Mouse (Mus musculus) lung, embryonic 14.5 days (tissue): ENCODE data around the gene Ak1. TPM values are rescaled to one million over a fixed set of nuclear protein-coding genes. Genes with fewer than 3 reads are reported as not detected.

Experiments
- ATAC-seq: fragments of 200-750 bp; cut with Nextera tagmentation; 2 replicates; pipeline ENCODE4 v1.8.0; 2017; ENCODE audit warnings: mild to moderate bottlenecking, moderate TSS enrichment, moderate library complexity; ENCODE audit not compliant: insufficient read depth
- DNase-seq: peaks from one replicate; pipeline ENCODE4 v3.0.0-alpha.2; 2015
- H3K27ac ChIP-seq: fragments of 300-500 bp; sonication (generic); 2 replicates; pipeline ENCODE4 v1.5.1; 2014; ENCODE audit warnings: low read depth, mild to moderate bottlenecking, moderate library complexity
- H3K27me3 ChIP-seq: fragments of 300-500 bp; sonication (generic); 2 replicates; pipeline ENCODE4 v1.6.1; 2014; ENCODE audit warnings: low read length, control low read depth; ENCODE audit not compliant: insufficient read depth
- H3K36me3 ChIP-seq: fragments of 300-500 bp; sonication (generic); 2 replicates; pipeline ENCODE4 v1.6.1; 2014; ENCODE audit warnings: control low read depth; ENCODE audit not compliant: insufficient read depth
- H3K4me1 ChIP-seq: fragments of 300-500 bp; sonication (generic); 2 replicates; pipeline ENCODE4 v1.6.1; 2014; ENCODE audit warnings: antibody characterized with exemption, control low read depth; ENCODE audit not compliant: insufficient read depth
- H3K4me2 ChIP-seq: fragments of 300-500 bp; sonication (generic); 2 replicates; pipeline ENCODE4 v1.6.1; 2014; ENCODE audit warnings: mild to moderate bottlenecking
- H3K4me3 ChIP-seq: fragments of 300-500 bp; sonication (generic); 2 replicates; pipeline ENCODE4 v1.5.1; 2014; ENCODE audit warnings: low read depth, low read length
- H3K9ac ChIP-seq: fragments of 300-500 bp; sonication (generic); 2 replicates; pipeline ENCODE4 v1.6.1; 2014
- H3K9me3 ChIP-seq: fragments of 300-500 bp; sonication (generic); 2 replicates; pipeline ENCODE4 v1.6.1; 2016; ENCODE audit warnings: low read depth, low read length, control low read depth
- CTCF ChIP-seq: IDR thresholded peaks from 2 replicates; pipeline ENCODE4 v1.5.1; 2016; ENCODE audit warnings: antibody characterized with exemption, low read depth
- WGBS: fragments of 180-500 bp; shearing (Covaris S2); extraction: QIAGEN DNeasy Blood & Tissue Kit; methylation state at CpG from one replicate; pipeline ENCODE4 v1.1.7; 2014; 5-methylcytosine and 5-hydroxymethylcytosine counted together
- polyA plus RNA-seq: library from polyadenylated mRNA; unstranded; fragments of >200 nt; fragmentation: Nextera tagmentation; extraction: Ambion mirVana; gene quantifications from 2 replicates; pipeline ENCODE4 v1.2.1, GENCODE M21; 2014

The Ak1 gene
- polyA plus RNA-seq, 1 experiment from 2014 or later: 34.3 TPM

DNA sequence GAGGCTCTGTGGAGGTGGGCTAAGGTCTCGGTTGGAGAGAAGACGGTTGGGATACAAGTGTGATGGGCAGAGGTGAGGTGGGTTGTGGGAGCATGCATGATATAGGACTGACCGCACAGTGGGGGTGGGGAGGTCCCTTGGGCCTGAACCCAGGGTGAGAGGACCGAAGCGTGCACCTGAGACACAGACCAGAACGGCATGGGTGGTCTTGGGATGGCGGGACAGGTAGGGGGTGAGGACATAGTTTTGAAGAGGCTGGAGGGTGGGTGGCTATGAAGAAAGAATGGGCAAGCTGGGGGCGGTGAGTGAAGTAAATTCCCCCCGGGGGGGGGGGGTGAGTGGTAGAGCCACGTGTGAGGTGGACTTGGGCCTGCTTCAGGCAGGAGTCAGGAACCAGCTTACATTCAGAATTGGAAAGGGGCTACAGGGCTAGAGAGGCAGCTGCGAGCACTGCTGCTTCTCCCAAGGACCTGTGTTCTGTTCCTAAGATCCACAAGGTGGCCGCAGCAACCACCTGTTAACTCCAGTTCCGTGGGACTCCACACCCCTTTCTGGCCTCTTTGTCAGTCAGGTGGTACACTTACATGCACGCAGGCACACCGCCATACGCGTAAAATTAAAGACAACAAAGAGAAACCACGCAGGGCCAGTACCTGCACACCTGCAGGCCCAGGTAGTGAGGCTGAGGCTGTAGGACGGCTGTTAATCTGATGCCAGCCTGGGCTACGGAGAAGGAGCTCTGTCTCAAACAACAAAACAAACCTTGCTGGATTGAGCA is 5.9 kb downstream of the Ak1 start:
- H3K27ac ChIP-seq: peak overlapping the region; percentile 44; the same call in 1 of the 2 replicates
- 62% methylated on average over 20 of the region's 20 CpGs for WGBS
- ATAC-seq (no peak), DNase-seq (no peak)
- peaks cover 13% of the 10 kb centered on the region; the same call in 1 of the 2 replicates for H3K4me1 ChIP-seq
- peak overlapping the region; percentile 26; the same call in 1 of the 2 replicates for H3K9ac ChIP-seq
- TF ChIP-seq CTCF: no peak
- H3K4me3 ChIP-seq: no peak overlapping the region
- H3K27me3 ChIP-seq: no peaks in the 10 kb centered on the region
- H3K36me3 ChIP-seq: no peaks in the 10 kb centered on the region
- H3K9me3 ChIP-seq: no peaks in the 10 kb centered on the region
- H3K4me2 ChIP-seq: no peak overlapping the region

DNA sequence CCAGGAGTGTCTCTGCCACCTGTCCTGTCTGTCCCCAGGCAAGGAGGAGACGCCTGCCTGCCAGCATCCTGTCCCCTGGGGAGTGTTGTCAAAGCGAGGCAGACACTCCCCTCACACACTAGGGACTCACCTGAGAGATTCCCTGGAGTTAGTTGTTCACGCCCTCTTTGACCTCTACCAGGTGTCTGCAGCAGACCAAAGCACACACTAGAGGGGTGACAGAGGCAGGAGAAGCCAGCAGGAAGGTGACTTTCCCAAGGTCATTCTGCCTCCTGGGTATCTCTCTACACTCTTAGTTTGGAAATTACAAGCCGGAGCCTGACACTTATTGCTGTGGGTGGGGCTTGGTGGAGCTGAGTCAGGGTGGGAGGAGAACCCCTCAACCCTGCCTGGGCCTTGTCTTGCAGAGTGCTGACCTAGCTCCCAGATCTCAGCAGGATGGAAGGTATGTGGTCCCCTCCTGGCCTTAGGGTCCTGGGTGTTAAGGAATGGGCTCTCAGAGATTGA is 6.5 kb downstream of the Ak1 start:
- no peak for TF ChIP-seq CTCF
- H3K27me3 ChIP-seq: no peaks in the 10 kb centered on the region
- peaks cover 13% of the 10 kb centered on the region; the same call in 1 of the 2 replicates for H3K4me1 ChIP-seq
- peak overlapping the region; percentile 13; the same call in 1 of the 2 replicates for H3K9ac ChIP-seq
- H3K9me3 ChIP-seq: no peaks in the 10 kb centered on the region
- peak overlapping the region; percentile 44 for H3K27ac ChIP-seq
- DNase-seq (no peak), ATAC-seq (no peak)
- no peak overlapping the region for H3K4me3 ChIP-seq
- peak overlapping the region; percentile 13; the same call in 1 of the 2 replicates for H3K4me2 ChIP-seq
- no peaks in the 10 kb centered on the region for H3K36me3 ChIP-seq
- WGBS: 62% methylated on average over 4 of the region's 4 CpGs

DNA sequence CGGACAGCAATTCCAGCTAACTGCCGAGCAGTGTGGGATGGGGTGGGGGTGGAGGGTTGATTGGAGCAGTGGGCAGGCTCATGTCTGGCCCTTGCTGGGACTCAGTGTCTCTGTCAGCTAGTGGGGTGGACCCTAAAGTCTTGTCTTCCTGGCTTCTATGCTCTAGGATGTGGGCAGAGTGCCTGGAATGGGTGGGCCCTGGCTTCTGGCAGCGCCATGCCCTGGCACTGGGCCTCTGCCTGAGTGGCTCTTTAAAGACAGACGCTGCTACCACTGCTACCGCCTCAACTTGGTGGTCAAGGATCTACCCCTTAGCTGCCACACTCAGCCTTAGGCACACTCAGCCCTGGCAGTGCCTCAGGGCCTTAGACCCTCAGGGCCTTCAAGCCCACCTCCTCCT is 7.2 kb downstream of the Ak1 start:
- 26% methylated on average over 5 of the region's 5 CpGs for WGBS
- Histone ChIP-seq H3K4me1 (peaks cover 13% of the 10 kb centered on the region; the same call in 1 of the 2 replicates), H3K4me2 (peak overlapping the region; percentile 13; the same call in 1 of the 2 replicates), H3K4me3 (no peak overlapping the region), H3K9me3 (no peaks in the 10 kb centered on the region), H3K27ac (peak overlapping the region; percentile 44), H3K36me3 (no peaks in the 10 kb centered on the region), H3K27me3 (no peaks in the 10 kb centered on the region), H3K9ac (no peak overlapping the region)
- no peak for TF ChIP-seq CTCF
- peak; percentile 2; the same call in 1 of the 2 replicates for ATAC-seq
- DNase-seq: peak; percentile 55

DNA sequence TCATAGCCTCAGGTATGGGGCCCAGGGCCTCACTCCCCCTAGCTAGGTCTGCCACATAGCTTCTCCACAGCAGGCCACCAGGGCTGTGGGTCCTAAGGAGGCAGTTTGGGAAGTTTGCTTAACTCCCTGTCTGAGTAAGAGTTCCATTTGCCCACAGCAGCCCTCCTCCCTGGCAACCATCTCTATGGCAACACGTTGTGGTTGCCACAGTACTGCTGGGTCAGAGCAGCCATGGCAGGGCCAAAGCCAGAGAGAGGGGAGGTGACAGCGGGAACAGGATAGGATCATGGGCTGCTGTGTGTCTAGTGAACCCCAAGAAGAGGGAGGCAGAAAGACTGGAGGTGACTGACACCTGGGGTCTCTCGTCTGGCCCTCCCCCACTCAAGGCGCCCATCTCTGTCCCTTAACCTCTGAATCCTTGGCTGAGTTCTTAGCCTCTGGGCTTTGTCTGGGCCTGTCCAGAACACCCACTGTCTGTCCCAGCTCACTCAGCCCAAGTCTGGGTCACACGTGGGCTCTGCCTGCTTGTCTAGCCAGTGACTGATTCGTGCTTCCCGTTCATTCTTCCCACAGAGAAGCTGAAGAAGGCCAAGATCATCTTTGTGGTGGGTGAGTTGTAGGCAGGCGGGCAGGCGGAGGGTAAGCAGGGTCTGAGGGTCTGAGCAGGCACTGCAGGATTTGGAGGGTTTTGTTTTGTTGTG is 7.9 kb downstream of the Ak1 start:
- H3K27me3 ChIP-seq: no peaks in the 10 kb centered on the region
- H3K4me2 ChIP-seq: peak overlapping the region; percentile 13; the same call in 1 of the 2 replicates
- ATAC-seq (peak; percentile 35), DNase-seq (peak; percentile 87)
- H3K4me1 ChIP-seq: peaks cover 13% of the 10 kb centered on the region; the same call in 1 of the 2 replicates
- no peak overlapping the region for H3K9ac ChIP-seq
- WGBS: 41% methylated on average over 9 of the region's 9 CpGs
- no peaks in the 10 kb centered on the region for H3K9me3 ChIP-seq
- TF ChIP-seq CTCF: peak; percentile 21; the same call in 1 of the 2 replicates
- no peak overlapping the region for H3K4me3 ChIP-seq
- H3K27ac ChIP-seq: no peak overlapping the region
- H3K36me3 ChIP-seq: no peaks in the 10 kb centered on the region

DNA sequence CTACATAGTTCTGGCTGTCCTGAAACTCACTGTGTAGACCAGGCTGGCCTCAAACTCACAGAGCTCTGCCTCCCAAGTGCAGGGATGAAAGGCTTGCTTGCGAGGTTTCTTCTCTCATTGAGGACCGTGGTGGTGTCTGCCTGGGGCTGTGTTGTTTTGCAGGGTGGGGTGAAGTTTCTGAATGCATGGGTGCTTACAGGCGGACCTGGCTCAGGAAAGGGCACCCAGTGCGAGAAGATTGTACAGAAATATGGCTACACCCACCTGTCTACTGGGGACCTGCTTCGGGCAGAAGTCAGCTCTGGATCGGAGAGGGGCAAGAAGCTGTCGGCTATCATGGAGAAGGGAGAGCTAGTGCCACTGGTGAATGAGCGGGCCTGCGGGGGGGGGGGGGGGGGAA is 8.5 kb downstream of the Ak1 start:
- TF ChIP-seq CTCF: no peak

DNA sequence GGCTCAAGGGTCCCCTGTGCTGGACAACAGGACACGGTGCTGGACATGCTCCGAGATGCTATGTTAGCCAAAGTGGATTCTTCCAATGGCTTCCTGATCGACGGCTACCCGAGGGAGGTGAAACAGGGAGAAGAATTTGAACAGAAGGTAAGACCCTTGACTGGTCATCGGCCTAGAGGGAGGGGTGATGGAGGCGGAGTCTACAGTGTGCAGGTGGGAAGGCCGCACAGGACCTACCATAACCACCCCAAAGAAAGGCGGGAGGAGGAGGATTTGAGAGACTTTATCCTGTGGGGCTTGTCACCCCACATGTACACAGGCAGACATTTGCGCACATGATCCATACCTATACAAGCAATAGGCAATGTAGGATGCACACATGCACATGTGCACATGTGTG is 9.5 kb downstream of the Ak1 start:
- no peak for DNase-seq
- Histone ChIP-seq H3K27me3 (no peaks in the 10 kb centered on the region), H3K4me1 (peaks cover under 1% of the 10 kb centered on the region; the same call in 1 of the 2 replicates), H3K36me3 (no peaks in the 10 kb centered on the region), H3K9ac (no peak overlapping the region), H3K9me3 (no peaks in the 10 kb centered on the region), H3K4me3 (no peak overlapping the region), H3K27ac (no peak overlapping the region), H3K4me2 (no peak overlapping the region)
- WGBS: 86% methylated on average over 10 of the region's 10 CpGs
- no peak for ATAC-seq
- no peak for TF ChIP-seq CTCF

More for the DNA sequence above, 8.5 kb downstream of the Ak1 start:
- Histone ChIP-seq H3K27me3 (no peaks in the 10 kb centered on the region), H3K9ac (no peak overlapping the region), H3K4me3 (no peak overlapping the region), H3K4me2 (no peak overlapping the region), H3K27ac (no peak overlapping the region), H3K36me3 (no peaks in the 10 kb centered on the region), H3K4me1 (peaks cover 11% of the 10 kb centered on the region; the same call in 1 of the 2 replicates), H3K9me3 (no peaks in the 10 kb centered on the region)
- 78% methylated on average over 8 of the region's 9 CpGs for WGBS
- ATAC-seq (no peak), DNase-seq (no peak)
